Mouse (Mus musculus): ENCODE measurements around the gene Shisa6.
A peak's percentile ranks its signal among the peaks of the same experiment; 100 is the strongest.

The Shisa6 gene

DNA sequence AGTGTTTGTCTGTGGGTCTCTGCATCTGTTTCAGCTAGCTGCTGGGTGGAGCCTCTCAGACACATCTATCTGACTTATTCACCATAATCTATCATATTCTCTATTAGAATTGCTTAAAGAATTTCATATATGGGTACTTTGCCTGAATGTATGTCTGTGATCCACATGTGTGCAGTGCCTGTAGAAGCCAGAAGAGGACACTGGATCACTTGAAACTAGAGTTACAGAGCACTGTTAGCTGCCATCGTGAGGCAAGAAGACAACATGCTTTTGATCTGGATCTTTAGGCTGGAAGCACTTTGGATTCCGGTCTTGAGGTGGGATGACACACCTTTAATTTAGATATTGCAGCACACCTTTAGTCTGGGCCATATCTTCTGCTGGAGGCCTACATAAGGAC is 289.2 kb downstream of the Shisa6 start:
- DNase-seq (ENCODE audit: low spot score in 2 of 2), result no peak

DNA sequence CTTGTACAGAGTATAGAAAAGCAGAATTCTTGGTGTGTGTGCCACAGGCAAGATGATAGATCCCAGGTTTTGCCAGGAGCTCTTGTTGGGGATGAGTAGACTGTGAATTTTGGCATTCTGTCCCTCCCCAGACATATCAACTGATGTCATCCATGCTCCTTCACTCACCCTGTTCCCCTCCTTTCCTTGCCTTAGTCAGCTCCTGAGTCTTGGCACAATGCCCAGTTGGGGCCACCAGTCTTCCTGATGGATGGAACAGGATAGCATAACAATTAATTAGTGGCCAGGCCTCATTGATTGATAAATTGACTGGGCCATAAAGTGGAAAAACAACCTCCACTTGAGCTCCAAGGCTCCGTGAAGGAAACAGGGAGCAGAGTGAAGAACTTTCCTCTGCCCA is 292.9 kb downstream of the Shisa6 start:
- no peak for DNase-seq (ENCODE audit: low spot score in 2 of 2)

DNA sequence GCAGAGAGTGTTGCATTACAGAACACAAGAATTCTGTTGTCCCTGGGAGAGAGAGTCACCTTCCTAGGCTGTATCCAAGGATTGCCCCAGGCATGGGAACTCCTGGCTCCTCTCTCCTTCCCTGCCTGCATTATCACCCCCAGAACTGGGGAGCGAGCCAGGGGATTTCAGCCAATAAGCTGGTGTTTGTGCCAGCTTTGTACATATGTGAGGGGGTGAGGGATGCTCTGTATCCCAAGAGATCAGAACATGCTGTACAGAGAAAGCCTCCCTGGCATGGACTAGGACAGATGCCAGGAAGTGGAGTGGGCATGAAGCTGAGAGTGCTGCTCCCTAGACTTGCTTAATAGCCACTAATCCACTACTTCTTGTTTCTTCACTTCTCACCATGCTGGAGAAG is 303.6 kb downstream of the Shisa6 start:
- DNase-seq (ENCODE audit: low spot score in 2 of 2), result no peak

DNA sequence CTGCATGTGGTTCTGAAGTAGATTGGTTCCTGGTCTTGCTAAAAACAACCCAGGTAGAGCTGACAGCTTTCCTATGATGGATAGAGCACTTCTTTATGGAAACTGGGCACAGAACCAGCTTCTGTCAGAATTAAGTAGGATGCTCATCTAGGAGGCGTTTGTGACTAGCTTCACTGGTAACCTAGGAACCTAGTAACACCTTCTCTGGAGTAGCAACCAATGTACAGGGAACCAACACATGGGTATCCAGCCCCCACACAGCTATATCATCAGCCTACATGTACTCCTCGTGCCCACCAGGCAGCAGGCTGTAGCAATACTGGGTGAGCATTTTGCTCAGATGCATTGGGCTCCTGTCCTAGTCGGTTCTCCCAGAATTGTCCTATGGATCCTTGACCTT is 307.3 kb downstream of the Shisa6 start:
- no peak for DNase-seq (ENCODE audit: low spot score in 2 of 2)

DNA sequence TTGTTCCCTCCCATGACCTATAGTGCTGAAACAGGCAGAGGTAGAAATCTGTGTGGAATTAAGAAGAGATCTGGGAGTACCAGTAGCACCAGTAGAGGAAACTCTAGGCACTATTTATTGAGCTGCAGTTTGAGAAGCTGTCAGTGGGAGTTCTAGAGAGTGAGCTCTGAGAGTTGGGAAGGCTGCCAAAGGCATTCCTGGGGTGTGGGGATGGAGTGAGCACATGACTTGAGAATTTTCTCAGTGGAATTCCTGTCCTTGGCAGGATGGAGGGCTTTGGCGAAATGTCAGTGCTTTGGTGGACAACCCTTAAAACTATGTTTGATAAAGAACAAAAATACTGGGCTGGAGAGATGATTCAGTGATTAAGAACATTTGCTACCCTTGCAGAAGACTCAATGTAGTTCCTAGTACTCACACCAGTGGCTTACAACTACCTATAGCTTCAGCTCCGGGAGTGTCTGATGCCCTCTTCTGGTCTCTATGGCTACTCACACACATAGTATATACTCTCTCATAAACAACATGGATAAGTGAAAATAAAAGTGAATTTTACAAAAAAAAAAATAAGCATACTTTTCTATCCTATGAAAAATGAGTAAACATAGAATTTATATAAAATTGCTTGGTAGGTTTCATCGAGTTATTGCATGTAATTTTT is 337.0 kb downstream of the Shisa6 start:
- DNase-seq (ENCODE audit: low spot score in 2 of 2), result no peak

DNA sequence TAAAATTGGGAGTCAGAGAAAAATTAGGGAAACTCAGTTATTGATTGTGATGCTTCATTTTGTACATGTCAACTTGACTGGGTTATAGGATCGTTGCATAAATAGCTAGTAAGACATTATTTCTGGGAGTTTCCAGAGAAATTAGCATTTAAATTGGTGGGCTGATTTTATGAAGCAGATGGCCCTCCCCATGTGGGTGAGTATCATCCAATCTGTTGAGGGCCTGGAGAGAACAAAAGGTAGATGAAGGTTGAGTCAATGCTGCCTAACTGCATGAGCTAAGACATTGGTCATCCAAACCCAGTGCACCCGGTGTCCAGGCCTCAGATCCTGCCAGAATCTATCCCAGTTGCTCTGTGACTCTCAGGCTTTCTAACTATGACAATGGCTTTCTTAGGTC is 337.6 kb downstream of the Shisa6 start:
- no peak for DNase-seq (ENCODE audit: low spot score in 2 of 2)

DNA sequence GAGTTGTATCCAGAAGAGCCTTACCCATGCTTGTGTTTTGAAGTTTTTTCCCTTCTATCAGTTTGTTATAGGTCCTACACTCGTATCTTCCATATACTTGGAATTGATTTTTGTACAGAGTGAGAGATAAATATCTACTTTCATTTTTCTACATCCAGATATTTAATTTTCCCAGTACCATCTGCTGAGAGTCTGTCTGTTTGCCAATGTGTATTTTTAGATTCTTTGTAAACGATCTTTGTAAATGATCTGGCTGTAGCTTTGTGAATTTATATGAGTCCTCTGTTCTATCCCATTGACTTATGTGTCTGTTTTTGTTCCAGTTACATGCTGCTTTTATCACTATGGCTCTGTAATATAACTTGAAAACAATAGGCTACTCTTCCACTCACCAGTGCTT is 348.0 kb downstream of the Shisa6 start:
- no peak for DNase-seq (ENCODE audit: low spot score in 2 of 2)

DNA sequence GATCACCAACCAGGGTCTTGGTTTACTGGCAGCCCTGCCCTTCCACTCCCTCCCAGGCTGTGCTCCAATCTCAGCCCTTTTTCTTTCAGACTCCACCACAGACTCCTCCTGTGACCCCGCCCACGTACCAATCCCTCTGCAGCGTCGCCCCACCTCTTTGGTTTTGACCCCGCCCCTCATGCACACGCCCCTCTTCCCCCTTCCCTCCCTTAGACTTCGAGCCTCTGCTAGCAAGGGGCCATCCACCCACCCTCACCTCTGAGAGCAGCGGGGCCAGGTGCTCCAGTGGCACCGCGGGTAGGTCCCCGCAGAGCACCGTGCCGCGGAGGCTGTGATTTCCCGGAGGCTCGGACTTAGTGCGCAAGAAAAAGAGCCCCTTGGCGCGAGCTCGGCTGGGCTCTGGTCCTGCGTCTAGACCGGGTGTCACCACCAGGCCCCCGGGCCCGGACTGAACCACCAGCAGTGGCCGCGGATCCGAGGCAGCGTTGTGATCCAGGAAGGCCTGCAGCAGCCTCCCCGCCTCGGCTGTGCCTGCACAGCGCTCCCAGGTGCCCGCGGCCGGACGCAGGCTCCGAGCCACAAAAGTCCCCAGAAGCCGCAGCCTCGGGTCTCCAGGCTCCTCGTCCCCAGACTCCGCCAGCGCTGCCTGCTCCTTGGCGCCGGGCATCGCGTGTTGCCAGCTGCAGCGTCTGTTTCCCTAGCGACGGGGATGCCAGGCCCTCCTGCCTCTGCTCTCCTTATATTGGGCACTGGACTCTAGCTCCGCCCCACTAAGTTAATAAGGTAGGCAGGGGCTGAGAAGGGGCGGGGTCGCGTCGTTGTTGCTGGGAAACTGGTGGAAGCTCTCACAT is 357.7 kb downstream of the Shisa6 start, which contains the start of gene Dnah9:
Dnah9 (minus strand) TSS at position 751 of the 851 bp plus-strand sequence.
- peak in 1 of 2 experiments; percentile 1 for DNase-seq (ENCODE audit: low spot score in 2 of 2)

DNA sequence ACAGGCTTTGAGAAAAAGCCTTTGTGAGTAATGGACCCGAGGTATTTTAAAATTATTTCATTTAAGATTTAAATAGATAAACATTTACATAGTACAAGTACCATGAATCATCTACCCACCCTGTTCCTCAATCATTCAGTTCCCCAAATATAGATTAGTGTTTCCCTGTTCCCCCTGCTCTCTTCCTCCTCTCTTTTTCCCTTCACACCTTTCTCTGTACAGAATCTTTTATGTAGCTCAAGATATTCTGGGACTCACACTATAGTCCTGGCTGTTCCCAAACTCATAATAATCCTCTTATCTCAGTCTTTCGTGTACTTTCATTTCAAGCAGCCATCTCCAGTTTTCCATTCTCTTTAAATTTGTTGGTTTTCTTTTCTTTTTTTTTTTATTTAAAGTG is 361.7 kb downstream of the Shisa6 start:
- no peak for DNase-seq (ENCODE audit: low spot score in 2 of 2)

Data from spleen, postnatal 14 days (tissue).